Mouse (Mus musculus) fibroblast of lung, adult 2 months (primary cell): ENCODE data around the gene Slc25a4.
A peak's percentile ranks its signal among the peaks of the same experiment; 100 is the strongest.
"Not testable (repeated sequence)": the region's sequence is repeated elsewhere in the genome, so short reads cannot be mapped to it uniquely, and the experiment has no call there.

Source experiments
- DNase-seq: peaks from one replicate; pipeline ENCODE4 v3.0.0-alpha.2; 2011; ENCODE audit warnings: low read depth

Slc25a4 gene

GRCm38 (mm10) chr8:46210404-46211315, at the start of gene Slc25a4:
Gene Slc25a4, minus strand, starts transcription at chr8:46211284.
- peak; percentile 69 for DNase-seq

DNA sequence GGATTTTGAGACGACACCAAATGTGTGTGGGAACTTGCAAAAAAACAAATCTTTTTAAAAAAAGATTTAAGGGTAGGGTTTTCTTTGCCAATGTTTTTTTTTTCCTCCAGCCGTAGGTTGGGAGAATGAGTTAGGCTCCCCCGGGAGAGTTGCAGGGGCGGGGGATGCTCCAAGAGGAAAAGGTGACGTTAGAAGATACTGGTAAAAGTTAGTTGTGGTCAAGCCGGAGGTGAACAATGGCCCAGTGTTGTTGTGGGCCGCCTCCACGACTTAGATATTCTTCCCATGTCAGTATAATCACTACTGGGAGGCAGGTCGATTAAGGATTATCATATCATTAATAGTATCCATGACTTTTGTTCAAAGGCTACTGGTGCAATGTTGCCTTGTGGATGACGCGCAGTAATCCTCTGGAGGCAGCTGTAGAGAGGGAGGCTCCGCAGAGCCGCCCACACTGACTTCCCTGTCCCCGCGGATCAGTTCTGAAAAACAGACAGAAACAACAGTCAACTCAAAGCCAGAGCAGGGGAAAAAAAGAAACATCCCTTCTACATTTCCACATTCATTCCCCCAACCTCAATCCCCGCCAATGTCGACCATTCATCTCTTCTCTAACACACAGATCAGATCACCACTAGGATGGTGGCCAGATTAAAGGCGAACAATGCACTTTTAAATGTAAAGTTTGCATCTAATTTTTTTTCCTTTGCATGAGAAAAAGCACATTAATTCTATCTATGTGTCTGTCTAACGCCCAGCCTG, 47.0 kb upstream of the Slc25a4 start:
- DNase-seq: no peak

GRCm38 (mm10) chr8:46252456-46252855, 41.4 kb upstream of the Slc25a4 start:
- no peak for DNase-seq

- no peak for DNase-seq
These were observed 40.5 kb upstream of the Slc25a4 start for GRCm38 (mm10) chr8:46251561-46251960.

DNA sequence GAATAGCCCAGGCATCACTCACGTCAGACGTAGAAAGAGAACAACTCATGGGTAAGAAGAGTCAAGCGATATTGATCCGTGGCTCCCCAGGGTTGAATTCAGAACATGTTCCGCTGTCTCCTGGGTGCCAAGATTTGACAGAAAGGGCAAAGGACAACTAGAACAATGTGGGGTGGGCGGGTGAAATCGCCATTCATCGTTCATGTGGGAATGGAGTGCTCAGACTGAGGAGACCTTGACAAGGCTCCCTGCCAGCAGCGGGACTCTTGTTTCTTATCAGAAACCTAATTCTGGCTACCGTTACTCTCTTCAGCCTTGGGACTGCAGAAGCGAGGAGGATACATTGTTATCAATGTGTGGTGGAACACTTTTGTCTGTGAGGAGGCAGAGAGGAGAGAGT, 35.3 kb upstream of the Slc25a4 start:
- no peak for DNase-seq

DNA sequence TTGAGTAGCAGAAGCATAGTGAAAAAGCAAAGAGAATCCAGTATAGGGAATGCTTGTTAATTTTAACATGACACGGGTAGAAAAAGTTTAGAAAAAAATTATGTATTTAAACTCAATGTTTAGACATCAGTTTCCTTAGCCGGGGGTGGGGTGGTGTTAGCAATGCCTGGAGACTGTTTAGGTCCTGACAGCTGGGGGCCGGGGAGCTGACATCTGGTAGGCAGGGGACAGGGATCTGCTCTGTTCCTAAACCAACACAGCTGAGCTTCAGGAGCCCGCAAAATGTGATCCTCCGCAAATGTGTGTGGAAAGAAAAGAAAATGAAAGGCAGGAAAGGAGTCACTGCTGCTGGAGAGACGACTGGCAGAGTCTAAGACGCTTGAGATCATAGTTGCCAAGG, 31.9 kb upstream of the Slc25a4 start:
- DNase-seq: no peak

DNA sequence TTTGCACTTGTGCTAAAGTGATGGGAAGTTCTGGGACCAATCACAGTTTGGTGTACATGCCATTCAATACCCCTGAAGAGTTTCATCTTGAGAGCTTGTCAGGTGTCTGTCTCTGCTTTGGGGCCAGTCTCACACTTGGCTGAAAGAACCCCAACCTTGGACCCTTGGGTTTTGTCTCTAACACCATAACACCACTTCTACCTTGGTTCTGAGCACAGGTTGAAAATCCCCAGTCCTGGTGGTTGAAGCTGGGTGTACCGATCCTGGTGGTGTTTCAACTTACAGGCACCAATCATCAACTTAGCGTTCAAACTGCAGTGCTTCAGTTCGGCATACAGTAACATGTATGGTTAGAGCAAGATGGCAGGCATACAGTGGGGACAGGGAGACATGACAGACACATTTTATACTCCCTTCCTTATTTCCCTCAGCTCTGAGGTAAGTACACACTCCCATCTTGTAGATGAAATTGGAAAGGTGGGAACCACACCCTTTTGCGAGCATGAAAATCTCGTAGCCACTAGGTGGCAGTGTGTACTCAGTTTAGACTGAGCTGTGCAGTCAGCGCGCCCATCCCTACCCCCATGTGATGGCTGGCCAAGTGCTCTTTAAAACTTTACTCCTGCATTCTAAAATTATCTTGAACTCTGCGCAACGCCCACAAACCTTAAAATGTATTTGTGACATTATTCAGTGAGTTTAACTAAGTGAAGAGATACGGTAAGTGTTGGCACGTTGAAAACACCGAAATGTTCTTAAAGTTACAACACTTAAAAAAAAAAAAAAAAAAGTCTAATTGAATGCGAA, 30.7 kb upstream of the Slc25a4 start:
- no peak for DNase-seq

DNA sequence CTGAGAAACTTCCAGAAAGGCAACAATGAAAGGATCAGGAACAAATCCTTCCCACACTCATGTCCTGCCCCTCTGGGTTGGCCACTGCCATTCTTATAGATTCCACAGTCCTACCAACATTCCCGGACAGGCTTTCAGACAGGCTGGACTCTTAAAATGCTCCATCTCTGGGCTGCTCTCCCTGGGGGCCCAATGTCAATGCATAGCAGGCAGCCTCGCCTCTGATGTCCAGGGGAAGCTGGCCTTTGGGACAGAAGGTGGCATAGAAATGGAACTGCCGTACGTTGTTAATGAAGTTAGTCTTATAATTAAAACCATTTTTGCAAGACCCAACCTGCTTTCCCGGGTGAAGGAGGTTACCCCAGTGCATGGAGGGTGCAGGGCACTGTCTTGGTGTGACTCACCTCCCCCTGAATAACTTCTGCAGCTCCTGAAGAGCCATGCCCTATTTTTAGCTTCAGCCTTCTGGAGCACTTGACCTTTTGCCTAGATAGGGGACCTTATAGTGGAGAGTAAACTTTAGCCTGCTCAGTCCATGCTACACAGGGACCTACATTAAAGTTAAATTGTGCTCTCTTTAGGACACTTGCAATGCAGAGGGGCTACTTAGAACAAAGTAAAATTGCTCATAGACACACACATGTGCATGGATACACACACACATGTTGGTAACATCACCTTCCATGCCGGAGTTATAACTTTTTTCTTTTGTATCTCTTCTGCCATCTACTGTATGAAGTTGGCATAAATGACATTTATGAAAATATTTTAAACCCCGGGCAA, 25.5 kb upstream of the Slc25a4 start:
- DNase-seq: no peak

DNA sequence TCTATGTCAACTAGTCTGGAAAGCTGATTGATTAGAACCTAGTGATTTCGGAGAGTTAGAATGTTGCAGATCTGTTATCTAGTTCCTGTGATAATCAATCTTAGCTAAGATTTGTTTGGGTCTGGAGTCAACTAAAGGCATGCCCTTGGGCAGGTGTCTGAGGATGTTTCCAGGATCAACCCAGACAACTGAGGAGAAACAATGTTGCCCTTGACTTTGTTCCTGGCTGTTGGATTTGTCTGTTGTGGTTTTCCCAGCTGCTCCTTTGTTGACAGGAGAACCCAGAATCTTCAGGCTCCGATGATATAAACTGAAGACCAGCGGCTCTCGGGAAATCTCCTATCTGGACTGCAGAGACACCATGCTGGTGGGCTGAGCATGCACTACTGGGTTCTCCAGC, 23.7 kb upstream of the Slc25a4 start:
- no peak for DNase-seq

GRCm38 (mm10) chr8:46232798-46233197, 21.7 kb upstream of the Slc25a4 start:
- DNase-seq: no peak

GRCm38 (mm10) chr8:46231968-46232367, 20.9 kb upstream of the Slc25a4 start:
- DNase-seq: not testable (repeated sequence)

DNA sequence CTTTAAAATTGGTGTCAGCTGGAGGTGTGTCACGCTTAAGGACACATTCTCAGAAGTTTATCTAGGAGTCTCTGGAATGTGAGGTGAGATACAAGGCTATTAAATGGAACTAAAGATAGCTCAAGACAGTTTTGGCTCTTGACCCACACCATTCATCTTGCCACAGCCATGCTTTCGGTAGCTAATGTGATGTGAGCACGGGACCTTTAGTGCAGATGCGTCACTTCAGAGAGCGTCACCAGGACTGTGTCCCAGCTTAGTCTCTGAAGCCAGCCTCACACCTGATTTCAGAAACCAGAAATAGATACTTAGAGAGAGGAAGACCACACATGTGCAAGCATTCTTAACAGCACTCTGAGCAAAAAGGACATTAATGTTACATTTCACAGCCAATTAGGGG, 15.5 kb upstream of the Slc25a4 start:
- no peak for DNase-seq

- DNase-seq: peak; percentile 29
These were observed 14.4 kb upstream of the Slc25a4 start for GRCm38 (mm10) chr8:46225501-46225900.

DNA sequence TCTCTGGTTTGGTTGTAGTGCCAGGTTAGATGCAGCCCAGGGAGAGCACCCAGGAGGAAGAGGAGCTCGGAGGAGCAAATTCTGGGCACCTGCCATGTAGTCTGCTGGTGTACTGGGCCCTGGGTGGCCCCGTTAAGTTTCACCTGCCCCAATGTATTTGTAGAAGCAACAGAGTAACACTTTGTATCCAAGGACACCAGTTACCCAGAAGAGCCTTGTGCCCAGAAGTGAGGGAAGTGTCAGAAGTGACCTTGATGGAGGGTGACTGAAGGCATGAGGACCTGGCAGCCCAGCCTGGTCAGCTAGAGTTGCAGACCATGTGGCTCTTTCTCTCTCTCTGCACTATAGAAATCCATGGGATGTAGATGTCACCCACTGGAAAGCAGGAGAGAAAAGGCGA, 9.5 kb upstream of the Slc25a4 start:
- no peak for DNase-seq

- peak; percentile 56 for DNase-seq
These were observed 5.8 kb upstream of the Slc25a4 start for GRCm38 (mm10) chr8:46216838-46217237.

DNA sequence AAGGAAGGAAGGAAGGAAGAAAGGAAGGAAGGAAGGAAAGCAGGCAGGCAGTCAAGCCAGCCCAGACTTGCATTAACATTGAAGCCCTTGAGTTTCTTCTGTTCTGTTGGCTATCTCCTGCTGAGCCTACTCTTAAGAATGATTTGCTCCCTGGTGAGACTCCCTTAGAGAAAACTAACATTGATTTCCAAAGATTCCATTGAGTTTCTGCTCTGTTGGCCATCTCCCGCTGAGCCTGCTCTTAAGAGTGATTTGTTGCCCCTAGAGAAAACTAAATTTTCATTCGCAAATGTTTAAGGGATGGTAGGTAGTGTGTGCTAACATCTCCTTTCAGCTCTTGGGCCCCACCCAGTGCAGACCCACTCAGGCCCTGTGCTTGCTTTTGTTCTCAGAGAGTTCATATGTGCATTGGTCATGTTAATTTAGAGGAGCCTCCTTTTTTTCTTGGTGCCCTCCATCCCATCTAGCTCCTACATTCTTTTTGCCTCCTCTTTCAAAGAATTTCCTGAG, 2.9 kb upstream of the Slc25a4 start:
- DNase-seq: no peak

DNA sequence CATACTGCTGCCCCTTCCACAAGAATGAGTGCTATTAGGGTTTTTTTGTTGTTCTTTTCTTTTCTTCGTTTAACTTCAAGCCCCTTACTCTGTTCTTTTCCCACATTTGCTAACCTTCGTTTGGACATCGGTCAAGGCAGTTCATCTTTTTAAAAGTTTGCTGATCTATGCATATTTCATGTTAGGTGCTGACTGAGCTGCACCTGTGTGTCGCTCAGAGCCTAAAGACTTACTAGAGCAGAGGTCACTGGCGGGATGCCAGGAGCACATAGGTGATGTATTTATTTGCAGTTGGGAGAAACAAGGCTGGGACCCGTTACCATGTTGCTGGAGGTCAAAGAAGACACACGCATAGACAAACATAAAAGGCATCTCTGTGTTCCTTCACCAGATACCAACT, 1.1 kb upstream of the Slc25a4 start:
- no peak for DNase-seq

DNA sequence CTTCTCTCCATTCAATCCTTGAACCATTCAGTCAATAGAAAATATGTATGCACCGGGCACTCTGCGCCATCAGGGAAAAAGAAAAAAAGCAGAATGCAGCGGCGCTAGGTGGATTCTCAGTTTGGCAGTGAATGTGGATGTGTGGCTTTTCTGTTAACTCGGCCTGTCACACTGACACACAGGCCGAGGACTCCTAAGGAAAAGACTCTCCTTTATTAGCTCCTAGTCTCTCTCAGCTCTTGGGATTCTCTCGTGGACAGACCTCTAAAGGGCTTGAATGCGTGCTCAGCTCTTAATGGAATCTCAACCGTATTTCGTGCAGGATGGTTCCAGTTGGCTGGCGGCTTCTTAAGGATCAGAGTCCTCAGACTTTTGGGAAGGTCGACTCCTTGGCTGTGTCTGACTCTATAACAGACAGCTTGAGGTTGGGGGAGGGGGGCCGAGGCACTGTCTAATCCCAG, 557 bp upstream of the Slc25a4 start:
- no peak for DNase-seq

GRCm38 (mm10) chr8:46209057-46209456, 2.0 kb downstream of the Slc25a4 start:
- DNase-seq: no peak

GRCm38 (mm10) chr8:46208354-46208753, 2.7 kb downstream of the Slc25a4 start:
- DNase-seq: no peak

DNA sequence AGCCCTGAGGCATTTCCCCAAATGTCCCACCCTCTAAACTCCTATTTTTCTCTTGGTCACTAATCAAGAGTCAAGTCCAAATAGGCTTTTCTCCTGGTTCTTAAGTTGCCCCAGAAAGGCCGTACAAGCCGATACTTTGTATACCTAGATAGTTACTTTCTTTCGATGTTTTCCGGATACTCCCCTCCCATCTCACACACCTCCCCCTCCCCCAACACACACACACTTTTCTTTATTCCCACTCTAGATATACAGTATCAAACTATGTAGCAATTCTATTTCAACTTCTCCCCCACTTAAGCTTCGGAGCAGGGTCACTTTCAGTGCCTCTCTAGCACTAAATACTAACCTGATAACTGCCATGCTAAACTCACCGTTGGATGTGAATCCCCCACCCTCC, 5.0 kb downstream of the Slc25a4 start:
- DNase-seq: no peak
